8 mouse cellular contexts compared by ENCODE assay signal in the genomic region with DNA sequence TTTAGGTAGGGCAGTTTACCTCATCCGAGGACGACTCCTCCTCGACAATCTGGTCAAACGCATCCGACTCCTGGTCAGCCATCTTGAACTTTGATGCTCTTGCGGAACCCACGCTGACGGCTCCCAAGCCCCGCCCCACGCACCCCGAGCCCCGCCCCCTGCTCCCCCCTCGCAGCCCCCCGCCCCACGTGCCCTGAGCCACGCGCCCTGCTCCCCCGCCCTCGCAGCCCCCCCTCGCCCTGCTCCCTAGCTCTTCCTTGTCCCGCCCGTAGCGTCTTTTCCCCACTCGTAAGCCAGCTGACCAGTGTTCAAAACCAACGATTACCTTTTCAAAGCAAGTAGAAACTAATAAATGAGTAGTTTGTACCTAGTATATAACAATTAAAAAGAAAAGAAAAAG. TPM values are rescaled to one million over a fixed set of nuclear protein-coding genes. Genes with fewer than 3 reads are reported as not detected.
DNase-seq lines count a peak whose midpoint lies in the region; ATAC-seq and TF ChIP-seq lines count a peak whose summit lies in the region.

A gene (minus strand): TSS at position 101 of the 400 bp plus-strand sequence.

- intact Hi-C loops in left cerebral cortex, adult 2 months (cut with DNase I) = no loop called here

- no peaks in the 10 kb centered on the region for H3K4me1 ChIP-seq in embryonic facial prominence, embryonic 12.5 days
- no peaks in the 10 kb centered on the region for H3K4me1 ChIP-seq in midbrain, embryonic 10.5 days

- peak within 1 kb of the TSS; percentile 66 for H3K4me3 ChIP-seq in left cerebral cortex, adult 2 months
- H3K4me3 ChIP-seq in embryonic facial prominence, embryonic 12.5 days = peak within 1 kb of the TSS; percentile 46
- H3K4me3 ChIP-seq in midbrain, embryonic 10.5 days = peak within 1 kb of the TSS; percentile 67

- H3K9ac ChIP-seq in embryonic facial prominence, embryonic 12.5 days = no peak within 1 kb of the TSS

- no peak for TF ChIP-seq CTCF in left cerebral cortex, adult 2 months (IDR thresholded peaks at IDR 0.05)

- whole genome bisulfite sequencing in embryonic facial prominence, embryonic 12.5 days = 94% methylated on average over 25 of the region's 25 CpGs
- 91% methylated on average over 25 of the region's 25 CpGs for WGBS in midbrain, embryonic 10.5 days

- no peak for DNase-seq in left cerebral cortex, adult 2 months (ENCODE audit: extremely low spot score in 1 of 2, low spot score in 2 of 2)
- no peak for DNase-seq in left cerebral cortex, adult 11 months (ENCODE audit: low spot score)
- no peak for DNase-seq in midbrain, embryonic 10.5 days (ENCODE audit: low spot score)
- no peak for DNase-seq in urinary bladder, postnatal 10 days (ENCODE audit: low spot score)
- DNase-seq in spleen, postnatal 14 days (ENCODE audit: low spot score in 2 of 2) = no peak
- no peak for DNase-seq in cerebellum, postnatal 36 days

- H3K9me3 ChIP-seq in embryonic facial prominence, embryonic 12.5 days = no peaks in the 10 kb centered on the region
- H3K9me3 ChIP-seq in midbrain, embryonic 10.5 days (replicated peaks) = peaks cover 22% of the 10 kb centered on the region

- no peaks in the 10 kb centered on the region for H3K27me3 ChIP-seq in embryonic facial prominence, embryonic 12.5 days
- peaks cover 16% of the 10 kb centered on the region for H3K27me3 ChIP-seq in midbrain, embryonic 10.5 days (ENCODE audit: low read depth, poor library complexity, severe bottlenecking)

- no peaks in the 10 kb centered on the region for H3K36me3 ChIP-seq in embryonic facial prominence, embryonic 12.5 days
- no peaks in the 10 kb centered on the region for H3K36me3 ChIP-seq in midbrain, embryonic 10.5 days

- peak within 1 kb of the TSS; percentile 46 for H3K4me2 ChIP-seq in embryonic facial prominence, embryonic 12.5 days (replicated peaks)

- no peak for ATAC-seq in embryonic facial prominence, embryonic 12.5 days (ENCODE audit: insufficient number of reproducible peaks, insufficient read depth, low FRiP score, low TSS enrichment)
- no peak for ATAC-seq in inflammation-experienced regulatory T-cells, adult 6 months

- H3K27ac ChIP-seq in left cerebral cortex, adult 2 months = peak within 1 kb of the TSS; percentile 92
- H3K27ac ChIP-seq in embryonic facial prominence, embryonic 12.5 days = no peak within 1 kb of the TSS
- no peak within 1 kb of the TSS for H3K27ac ChIP-seq in midbrain, embryonic 10.5 days (replicated peaks)

RNA-seq across cellular contexts. Expression of the gene that starts here (rescaled TPM):
- 10 to 100 TPM; 21.5 to 22.4 TPM for total RNA-seq in left cerebral cortex, adult 2 months (2021)
- polyA plus RNA-seq in embryonic facial prominence, embryonic 12.5 days (2016; fragmentation: Nextera tagmentation; extraction: Ambion mirVana) = 9.2 and 10.1 TPM in 2 replicates
- 10 to 100 TPM; 40.6 to 65.1 (median 53.7) TPM for polyA plus RNA-seq in inflammation-experienced regulatory T-cells, adult 6 months (2017; shearing (Covaris generic))
- polyA plus RNA-seq in midbrain, embryonic 10.5 days (2016; fragmentation: Nextera tagmentation; extraction: Ambion mirVana) = 11.3 and 13.3 TPM in 2 replicates
